Mouse (Mus musculus): ENCODE results near the gene Brox. TPM values are rescaled to one million over a fixed set of nuclear protein-coding genes. Genes with fewer than 3 reads are reported as not detected.

The Brox gene
- total RNA-seq, 1 experiment = 34.1 TPM

- no peak overlapping the region for H3K9ac ChIP-seq (ENCODE audit: insufficient read depth, low read depth, low read length, poor library complexity, severe bottlenecking)
- in situ Hi-C loops (cut with MboI; ENCODE audit: low sequenced_read_pairs in 2 of 2, unreplicated experiment in 2 of 2) = loop anchor here in 1 of 2 experiments (25.0 kb wide), 1 partner anchor 690 kb away; the partner anchor contains the start of gene Capn8
- DNase-seq (ENCODE audit: low read depth, low spot score) = no peak
- no peaks in the 10 kb centered on the region for H3K9me3 ChIP-seq (ENCODE audit: control insufficient read depth, insufficient read depth, low read depth, low read length)
- no peaks in the 10 kb centered on the region for H3K4me1 ChIP-seq (ENCODE audit: control insufficient read depth in 2 of 2, insufficient read depth in 2 of 2, low read length in 2 of 2, poor library complexity in 1 of 2)
- no peaks in the 10 kb centered on the region for H3K36me3 ChIP-seq (ENCODE audit: control insufficient read depth, insufficient read depth, low read length, poor library complexity, severe bottlenecking)
- H3K27ac ChIP-seq (ENCODE audit: insufficient read depth, low read depth, low read length, poor library complexity, severe bottlenecking) = no peak overlapping the region
- H3K4me3 ChIP-seq (ENCODE audit: insufficient read depth in 1 of 2, low read depth in 1 of 2, low read length in 2 of 2, poor library complexity in 1 of 2, severe bottlenecking in 1 of 2) = no peak overlapping the region
- TF ChIP-seq ZNF384 (IDR thresholded peaks at IDR 0.05; ENCODE audit: low read depth, low read length) (no peak), ZC3H11A (IDR thresholded peaks at IDR 0.05; ENCODE audit: borderline replicate concordance, low read depth, low read length) (no peak), HCFC1 (IDR thresholded peaks at IDR 0.05; ENCODE audit: borderline replicate concordance, insufficient read depth, low read length) (no peak), MAFK (IDR thresholded peaks at IDR 0.05; ENCODE audit: insufficient read depth, low read depth, low read length) (no peak), CHD2 (IDR thresholded peaks at IDR 0.05; ENCODE audit: low read depth, low read length) (no peak)
Measured at GRCm38 (mm10) chr1:183252574-183252973, 44.5 kb downstream of the Brox start.

- no peaks in the 10 kb centered on the region for H3K9me3 ChIP-seq (ENCODE audit: control insufficient read depth, insufficient read depth, low read depth, low read length)
- no peaks in the 10 kb centered on the region for H3K36me3 ChIP-seq (ENCODE audit: control insufficient read depth, insufficient read depth, low read length, poor library complexity, severe bottlenecking)
- in situ Hi-C loops (cut with MboI; ENCODE audit: low sequenced_read_pairs in 2 of 2, unreplicated experiment in 2 of 2) = loop anchor here in 1 of 2 experiments (25.0 kb wide), 1 partner anchor 690 kb away; the partner anchor contains the start of gene Capn8
- DNase-seq (ENCODE audit: low read depth, low spot score) = no peak
- H3K9ac ChIP-seq (ENCODE audit: insufficient read depth, low read depth, low read length, poor library complexity, severe bottlenecking) = no peak overlapping the region
- H3K27ac ChIP-seq (ENCODE audit: insufficient read depth, low read depth, low read length, poor library complexity, severe bottlenecking) = no peak overlapping the region
- TF ChIP-seq ZNF384 (IDR thresholded peaks at IDR 0.05; ENCODE audit: low read depth, low read length) (no peak), HCFC1 (IDR thresholded peaks at IDR 0.05; ENCODE audit: borderline replicate concordance, insufficient read depth, low read length) (no peak), ZC3H11A (IDR thresholded peaks at IDR 0.05; ENCODE audit: borderline replicate concordance, low read depth, low read length) (no peak), CHD2 (IDR thresholded peaks at IDR 0.05; ENCODE audit: low read depth, low read length) (no peak), MAFK (IDR thresholded peaks at IDR 0.05; ENCODE audit: insufficient read depth, low read depth, low read length) (no peak)
- no peaks in the 10 kb centered on the region for H3K4me1 ChIP-seq (ENCODE audit: control insufficient read depth in 2 of 2, insufficient read depth in 2 of 2, low read length in 2 of 2, poor library complexity in 1 of 2)
- H3K4me3 ChIP-seq (ENCODE audit: insufficient read depth in 1 of 2, low read depth in 1 of 2, low read length in 2 of 2, poor library complexity in 1 of 2, severe bottlenecking in 1 of 2) = no peak overlapping the region
Measured at GRCm38 (mm10) chr1:183251818-183252217, 45.3 kb downstream of the Brox start.

GRCm38 (mm10) chr1:183250612-183251011 is 46.5 kb downstream of the Brox start:
- no peak for TF ChIP-seq CHD2 (IDR thresholded peaks at IDR 0.05; ENCODE audit: low read depth, low read length)
- TF ChIP-seq ZNF384 (IDR thresholded peaks at IDR 0.05; ENCODE audit: low read depth, low read length) = no peak
- TF ChIP-seq ZC3H11A (IDR thresholded peaks at IDR 0.05; ENCODE audit: borderline replicate concordance, low read depth, low read length) = no peak
- no peak for TF ChIP-seq HCFC1 (IDR thresholded peaks at IDR 0.05; ENCODE audit: borderline replicate concordance, insufficient read depth, low read length)
- no peak for TF ChIP-seq MAFK (IDR thresholded peaks at IDR 0.05; ENCODE audit: insufficient read depth, low read depth, low read length)
- in situ Hi-C loops (cut with MboI; ENCODE audit: low sequenced_read_pairs in 2 of 2, unreplicated experiment in 2 of 2) = loop anchor here in 1 of 2 experiments (25.0 kb wide), 1 partner anchor 688 kb away; the partner anchor contains the start of gene Capn8
- no peak for DNase-seq (ENCODE audit: low read depth, low spot score)
- Histone ChIP-seq H3K27ac (ENCODE audit: insufficient read depth, low read depth, low read length, poor library complexity, severe bottlenecking) (no peak overlapping the region), H3K36me3 (ENCODE audit: control insufficient read depth, insufficient read depth, low read length, poor library complexity, severe bottlenecking) (no peaks in the 10 kb centered on the region), H3K4me1 (ENCODE audit: control insufficient read depth in 2 of 2, insufficient read depth in 2 of 2, low read length in 2 of 2, poor library complexity in 1 of 2) (no peaks in the 10 kb centered on the region), H3K9me3 (ENCODE audit: control insufficient read depth, insufficient read depth, low read depth, low read length) (no peaks in the 10 kb centered on the region), H3K4me3 (ENCODE audit: insufficient read depth in 1 of 2, low read depth in 1 of 2, low read length in 2 of 2, poor library complexity in 1 of 2, severe bottlenecking in 1 of 2) (no peak overlapping the region), H3K9ac (ENCODE audit: insufficient read depth, low read depth, low read length, poor library complexity, severe bottlenecking) (no peak overlapping the region)

GRCm38 (mm10) chr1:183248144-183248543 is 48.9 kb downstream of the Brox start:
- no peak for DNase-seq (ENCODE audit: low read depth, low spot score)
- Histone ChIP-seq H3K27ac (ENCODE audit: insufficient read depth, low read depth, low read length, poor library complexity, severe bottlenecking) (no peak overlapping the region), H3K9me3 (ENCODE audit: control insufficient read depth, insufficient read depth, low read depth, low read length) (no peaks in the 10 kb centered on the region), H3K4me3 (ENCODE audit: insufficient read depth in 1 of 2, low read depth in 1 of 2, low read length in 2 of 2, poor library complexity in 1 of 2, severe bottlenecking in 1 of 2) (no peak overlapping the region), H3K36me3 (ENCODE audit: control insufficient read depth, insufficient read depth, low read length, poor library complexity, severe bottlenecking) (no peaks in the 10 kb centered on the region), H3K4me1 (ENCODE audit: control insufficient read depth in 2 of 2, insufficient read depth in 2 of 2, low read length in 2 of 2, poor library complexity in 1 of 2) (no peaks in the 10 kb centered on the region), H3K9ac (ENCODE audit: insufficient read depth, low read depth, low read length, poor library complexity, severe bottlenecking) (no peak overlapping the region)
- TF ChIP-seq MAFK (IDR thresholded peaks at IDR 0.05; ENCODE audit: insufficient read depth, low read depth, low read length) (no peak), HCFC1 (IDR thresholded peaks at IDR 0.05; ENCODE audit: borderline replicate concordance, insufficient read depth, low read length) (no peak), ZNF384 (IDR thresholded peaks at IDR 0.05; ENCODE audit: low read depth, low read length) (no peak), CHD2 (IDR thresholded peaks at IDR 0.05; ENCODE audit: low read depth, low read length) (no peak), ZC3H11A (IDR thresholded peaks at IDR 0.05; ENCODE audit: borderline replicate concordance, low read depth, low read length) (no peak)
- in situ Hi-C loops (cut with MboI; ENCODE audit: low sequenced_read_pairs in 2 of 2, unreplicated experiment in 2 of 2) = no loop called here

All from ES-E14 (cell line).